Comparison of ENCODE assay signal across 16 mouse cellular contexts in genomic region chr8:114109365-114110140, GRCm38 (mm10). TPM values are rescaled to one million over a fixed set of nuclear protein-coding genes. Genes with fewer than 3 reads are reported as not detected.
DNase-seq lines count a peak whose midpoint lies in the region; ATAC-seq lines count a peak whose summit lies in the region.
"Had no signal": no experiment of that assay in that cellular context is flagged by ENCODE, and none has a peak within 500 bp of the region (broad histone marks: within the 10 kb centered on the region; RNA-seq: fewer than 3 reads in every experiment).

No protein-coding gene starts in this region.

- H3K9ac ChIP-seq in midbrain, embryonic 12.5 days (replicated peaks) = no peak overlapping the region
- H3K9ac ChIP-seq in midbrain, embryonic 11.5 days (ENCODE audit: low read length) = no peak overlapping the region
- no peak overlapping the region for H3K9ac ChIP-seq in neural tube, embryonic 15.5 days (replicated peaks)
- H3K9ac ChIP-seq: heart, embryonic 12.5 days; limb, embryonic 12.5 days; liver, postnatal 0 days had no signal

- 63% methylated on average over 20 of the region's 20 CpGs for WGBS in midbrain, embryonic 12.5 days
- 73% methylated on average over 20 of the region's 20 CpGs for WGBS in midbrain, embryonic 11.5 days
- WGBS in neural tube, embryonic 15.5 days = 38% methylated on average over 20 of the region's 20 CpGs

- peak overlapping the region; percentile 36; the same call in 1 of the 2 replicates for H3K27ac ChIP-seq in midbrain, embryonic 12.5 days (replicated peaks)
- H3K27ac ChIP-seq in midbrain, embryonic 11.5 days (ENCODE audit: low read depth, low read length) = no peak overlapping the region
- peak overlapping the region; percentile 78 for H3K27ac ChIP-seq in neural tube, embryonic 15.5 days (replicated peaks)
- H3K27ac ChIP-seq: limb, embryonic 12.5 days; stomach, postnatal 0 days had no signal

- H3K4me3 ChIP-seq in midbrain, embryonic 12.5 days = no peak overlapping the region
- H3K4me3 ChIP-seq in midbrain, embryonic 11.5 days (ENCODE audit: low read depth, low read length) = no peak overlapping the region
- H3K4me3 ChIP-seq in neural tube, embryonic 15.5 days (replicated peaks) = no peak overlapping the region
- H3K4me3 ChIP-seq: heart, embryonic 12.5 days; limb, embryonic 12.5 days had no signal

- DNase-seq in midbrain, embryonic 11.5 days (ENCODE audit: low spot score, missing footprints) = no peak
- DNase-seq in fat pad, adult 2 months (ENCODE audit: extremely low read depth, low read depth, low spot score) = peak; percentile 55
- DNase-seq in gonadal fat pad, adult 2 months (ENCODE audit: low read depth) = peak; percentile 52
- DNase-seq in spleen, postnatal 14 days (ENCODE audit: low spot score in 2 of 2) = no peak
- DNase-seq in embryo, embryonic 10 days (ENCODE audit: low spot score) = no peak
- DNase-seq: cerebellum, adult 11-12 months; kidney, adult 2 months; kidney, postnatal 4 days; liver, postnatal 0 days; lung, postnatal 36 days; thymus, postnatal 4 days had no signal

- no peaks in the 10 kb centered on the region for H3K27me3 ChIP-seq in midbrain, embryonic 12.5 days
- no peaks in the 10 kb centered on the region for H3K27me3 ChIP-seq in midbrain, embryonic 11.5 days (ENCODE audit: control insufficient read depth, insufficient read depth, low read length)
- H3K27me3 ChIP-seq in neural tube, embryonic 15.5 days (replicated peaks) = no peaks in the 10 kb centered on the region
- H3K27me3 ChIP-seq: heart, embryonic 12.5 days had no signal

- H3K4me1 ChIP-seq in midbrain, embryonic 12.5 days = peaks cover 4% of the 10 kb centered on the region; the same call in 1 of the 2 replicates
- no peaks in the 10 kb centered on the region for H3K4me1 ChIP-seq in midbrain, embryonic 11.5 days (ENCODE audit: control insufficient read depth, insufficient read depth, low read length)
- H3K4me1 ChIP-seq in neural tube, embryonic 15.5 days = peaks cover 15% of the 10 kb centered on the region
- H3K4me1 ChIP-seq: heart, embryonic 12.5 days; limb, embryonic 12.5 days had no signal

- no peaks in the 10 kb centered on the region for H3K36me3 ChIP-seq in midbrain, embryonic 12.5 days
- H3K36me3 ChIP-seq in midbrain, embryonic 11.5 days (ENCODE audit: control insufficient read depth, insufficient read depth, low read length) = no peaks in the 10 kb centered on the region
- no peaks in the 10 kb centered on the region for H3K36me3 ChIP-seq in neural tube, embryonic 15.5 days
- H3K36me3 ChIP-seq: heart, embryonic 12.5 days; limb, embryonic 12.5 days had no signal

- ATAC-seq in midbrain, embryonic 12.5 days (ENCODE audit: low FRiP score, low read depth) = no peak
- no peak for ATAC-seq in midbrain, embryonic 11.5 days (ENCODE audit: low FRiP score)
- ATAC-seq in neural tube, embryonic 15.5 days (ENCODE audit: low FRiP score) = peak; percentile 85
- ATAC-seq: liver, postnatal 0 days had no signal

- H3K9me3 ChIP-seq in midbrain, embryonic 12.5 days = no peaks in the 10 kb centered on the region
- H3K9me3 ChIP-seq in midbrain, embryonic 11.5 days (ENCODE audit: control insufficient read depth, low read length) = no peaks in the 10 kb centered on the region
- no peaks in the 10 kb centered on the region for H3K9me3 ChIP-seq in neural tube, embryonic 15.5 days (replicated peaks)
- H3K9me3 ChIP-seq: heart, embryonic 12.5 days; limb, embryonic 12.5 days had no signal

- H3K4me2 ChIP-seq in midbrain, embryonic 12.5 days (replicated peaks) = no peak overlapping the region
- no peak overlapping the region for H3K4me2 ChIP-seq in midbrain, embryonic 11.5 days
- H3K4me2 ChIP-seq in neural tube, embryonic 15.5 days = peak overlapping the region; percentile 38
- H3K4me2 ChIP-seq: heart, embryonic 12.5 days; limb, embryonic 12.5 days had no signal

RNA-seq across cellular contexts. Expression of gene Nudt7, which starts 23.8 kb away (rescaled TPM):
- polyA plus RNA-seq in midbrain, embryonic 12.5 days (2016; fragmentation: Nextera tagmentation; extraction: Ambion mirVana) = 8.5 and 10.1 TPM in 2 replicates
- 9.8 and 10.7 TPM in 2 replicates for polyA plus RNA-seq in midbrain, embryonic 11.5 days (2014; fragmentation: Nextera tagmentation; extraction: Ambion mirVana)
- 23.3 and 45.7 TPM in 2 replicates for polyA plus RNA-seq in gonadal fat pad, adult 2 months (2012; rRNA removed)
- 4.1 and 7.7 TPM in 2 replicates for polyA plus RNA-seq in neural tube, embryonic 15.5 days (2015; fragmentation: Nextera tagmentation; extraction: Ambion mirVana)

Comparison
In these comparisons a context has a peak if more than half of its experiments do, and no peak if none do; other contexts are left out.
1. DNase-seq: peak in fat pad, adult 2 months (single experiment) and gonadal fat pad, adult 2 months (single experiment); none in midbrain, embryonic 11.5 days (single experiment), spleen, postnatal 14 days (0 of 2) and embryo, embryonic 10 days (single experiment).